Mouse (Mus musculus) T-helper 17 cell (primary cell): ENCODE results near the gene Auts2.

Experiments used
- in situ Hi-C, 2 experiments: fragments of 300-600 bp; cut with MboI, MseI; formaldehyde crosslinking; loops; 1 replicate in 1 of 2; 2 replicates in 1 of 2; pipeline ENCODE4 v1.15.1; 2025; ENCODE audit warnings: high pct_unique_total_duplicates in 2 of 2

Gene Auts2

DNA sequence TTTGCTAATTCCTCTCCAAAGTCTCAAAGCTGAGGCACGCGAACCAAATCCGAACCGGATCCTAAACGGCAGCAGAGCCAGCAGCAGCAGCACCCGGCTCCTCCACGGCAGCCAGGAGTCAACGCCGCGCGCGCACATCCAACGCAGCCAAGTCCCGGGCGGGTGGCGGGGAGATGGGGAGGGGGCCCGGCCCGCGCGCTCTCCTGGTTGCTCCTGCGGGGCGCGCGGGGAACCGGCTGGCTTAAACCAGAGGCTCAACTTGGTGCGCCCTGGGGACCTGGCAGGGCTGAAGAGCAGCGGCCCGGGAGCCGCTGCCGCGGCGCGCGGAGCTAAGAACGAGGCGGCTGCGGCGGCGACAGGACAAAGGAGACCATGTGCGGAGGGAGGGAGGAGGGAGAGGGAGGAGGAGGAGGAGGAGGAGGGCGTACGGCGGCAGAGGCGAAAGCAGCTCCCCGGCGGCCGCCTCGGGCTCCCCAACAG, 1005.3 kb downstream of the Auts2 start:
- in situ Hi-C loops: no loop called here

DNA sequence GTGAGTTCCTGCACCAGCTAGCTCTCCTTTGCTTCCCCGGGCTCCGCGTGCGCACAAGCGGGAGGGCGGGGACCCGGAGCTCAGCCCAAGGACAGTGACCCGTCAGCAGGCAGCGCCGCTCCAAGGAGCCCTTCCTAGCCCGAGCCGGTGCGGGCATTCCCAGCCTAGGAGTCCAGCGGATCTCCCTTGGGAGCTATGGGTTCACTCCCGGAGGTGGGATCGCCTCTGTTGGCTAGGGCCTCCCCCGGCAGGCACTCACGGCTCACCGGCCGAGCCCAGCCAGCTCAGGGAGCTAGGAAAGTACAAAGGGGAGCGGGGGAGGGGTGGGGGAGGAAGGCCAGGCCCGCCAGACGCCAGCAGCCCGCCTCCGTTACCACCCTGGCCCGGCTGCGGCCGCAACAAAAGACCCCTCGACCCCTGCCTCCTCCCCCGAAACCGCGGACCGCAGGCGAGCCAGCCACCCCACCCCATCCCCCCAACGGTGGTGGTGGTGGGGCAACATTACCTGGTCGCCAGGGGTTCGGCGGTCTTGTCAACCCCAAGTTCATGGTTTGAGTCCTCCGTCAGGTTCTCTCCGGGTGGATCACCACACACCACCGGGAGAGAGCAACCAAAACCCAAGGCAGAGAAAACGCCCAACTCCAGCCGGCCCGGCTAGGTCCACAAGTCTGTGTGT, 1005.9 kb downstream of the Auts2 start:
- in situ Hi-C loops: no loop called here

DNA sequence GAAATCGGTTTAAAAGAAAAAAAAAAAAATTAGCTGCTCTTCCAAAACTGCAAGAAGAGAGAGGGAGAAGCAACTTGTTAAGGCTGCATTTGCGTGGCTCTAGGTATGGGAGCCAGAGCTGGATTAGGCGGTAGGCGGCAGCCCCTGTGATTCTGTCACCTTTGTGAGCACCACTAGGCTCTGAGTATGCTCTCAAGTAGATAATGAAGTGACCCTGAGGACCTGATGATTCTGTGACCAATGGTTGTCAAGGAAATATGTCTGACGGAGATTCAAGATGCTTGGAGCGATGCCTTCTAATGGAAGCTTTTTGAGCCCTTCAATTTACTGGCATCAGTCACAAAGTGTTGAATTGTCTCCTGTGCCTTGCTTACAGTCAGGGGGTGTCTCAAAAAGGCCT, 1007.4 kb downstream of the Auts2 start:
- in situ Hi-C loops: no loop called here

GRCm38 (mm10) chr5:131533815-131534214, 1009.3 kb downstream of the Auts2 start:
- in situ Hi-C loops: no loop called here

GRCm38 (mm10) chr5:131531744-131532552, 1011.2 kb downstream of the Auts2 start:
- in situ Hi-C loops: no loop called here

DNA sequence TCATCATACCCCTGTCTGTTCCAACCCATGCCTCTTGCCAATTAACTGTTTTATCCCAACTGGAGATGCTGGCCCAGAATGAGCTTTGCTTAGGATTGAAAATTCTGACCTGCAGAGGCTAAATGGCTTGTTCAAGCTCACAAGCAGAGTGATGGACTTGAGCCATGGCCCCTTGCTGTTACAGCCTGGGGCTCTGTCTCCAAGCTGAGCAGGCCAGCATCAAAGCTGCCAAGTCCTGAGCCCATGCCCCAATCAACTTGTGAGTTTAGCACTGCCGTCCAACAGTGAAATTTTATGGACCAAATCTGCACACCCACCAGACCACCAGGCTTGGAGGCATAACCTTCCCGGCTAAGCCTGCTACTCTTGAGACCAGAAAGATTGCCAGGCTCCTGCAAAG, 1012.3 kb downstream of the Auts2 start:
- in situ Hi-C loops: no loop called here

GRCm38 (mm10) chr5:131526666-131527065, 1016.5 kb downstream of the Auts2 start:
- in situ Hi-C loops: no loop called here

DNA sequence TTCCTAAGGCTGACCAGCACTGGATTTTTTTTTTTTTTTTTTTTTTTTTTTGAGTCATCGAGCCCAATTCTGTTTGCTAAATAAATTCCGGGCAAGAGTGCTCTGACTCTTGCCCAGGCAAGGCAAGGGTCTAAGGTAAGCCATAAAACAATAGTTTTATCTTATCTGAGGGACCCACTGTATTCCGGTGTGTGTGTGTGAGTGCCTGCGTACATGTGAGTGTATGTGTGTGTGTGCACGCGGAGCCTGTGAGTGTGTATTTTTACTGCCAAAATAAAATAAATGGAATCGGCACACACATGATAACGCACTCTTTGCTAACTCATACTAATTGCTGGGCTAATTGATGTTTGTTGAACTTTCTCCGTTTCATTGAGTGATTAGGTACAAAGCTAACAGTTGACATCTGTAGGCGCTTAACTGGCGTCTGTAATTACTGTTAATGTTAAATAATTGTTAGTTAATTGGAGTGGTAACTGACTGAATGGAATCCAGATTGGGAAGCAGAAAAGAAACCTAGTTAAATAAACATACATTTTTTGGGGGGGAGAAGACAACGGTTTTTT, 1018.2 kb downstream of the Auts2 start:
- in situ Hi-C loops: no loop called here

DNA sequence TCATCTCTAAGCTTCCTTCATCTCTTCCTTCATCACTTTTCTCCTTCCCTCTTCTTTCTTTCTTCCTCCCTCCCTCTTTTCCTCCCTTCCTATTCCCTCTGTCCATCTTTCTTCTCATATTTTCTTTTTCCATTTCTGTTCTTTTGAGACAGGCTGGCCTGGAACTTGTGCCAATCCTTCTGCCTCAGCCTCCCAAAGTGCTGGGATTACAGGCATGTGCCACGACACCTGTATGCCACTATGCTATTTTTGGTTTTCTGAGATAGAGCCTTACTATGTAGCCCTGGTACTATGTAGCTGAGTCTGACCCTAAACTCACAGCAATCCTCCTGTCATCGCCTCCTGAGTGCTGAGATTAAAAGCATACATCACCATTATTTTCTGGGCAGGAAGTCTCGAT, 1023.6 kb downstream of the Auts2 start:
- in situ Hi-C loops: no loop called here

GRCm38 (mm10) chr5:131517677-131518076, 1025.5 kb downstream of the Auts2 start:
- in situ Hi-C loops: no loop called here

DNA sequence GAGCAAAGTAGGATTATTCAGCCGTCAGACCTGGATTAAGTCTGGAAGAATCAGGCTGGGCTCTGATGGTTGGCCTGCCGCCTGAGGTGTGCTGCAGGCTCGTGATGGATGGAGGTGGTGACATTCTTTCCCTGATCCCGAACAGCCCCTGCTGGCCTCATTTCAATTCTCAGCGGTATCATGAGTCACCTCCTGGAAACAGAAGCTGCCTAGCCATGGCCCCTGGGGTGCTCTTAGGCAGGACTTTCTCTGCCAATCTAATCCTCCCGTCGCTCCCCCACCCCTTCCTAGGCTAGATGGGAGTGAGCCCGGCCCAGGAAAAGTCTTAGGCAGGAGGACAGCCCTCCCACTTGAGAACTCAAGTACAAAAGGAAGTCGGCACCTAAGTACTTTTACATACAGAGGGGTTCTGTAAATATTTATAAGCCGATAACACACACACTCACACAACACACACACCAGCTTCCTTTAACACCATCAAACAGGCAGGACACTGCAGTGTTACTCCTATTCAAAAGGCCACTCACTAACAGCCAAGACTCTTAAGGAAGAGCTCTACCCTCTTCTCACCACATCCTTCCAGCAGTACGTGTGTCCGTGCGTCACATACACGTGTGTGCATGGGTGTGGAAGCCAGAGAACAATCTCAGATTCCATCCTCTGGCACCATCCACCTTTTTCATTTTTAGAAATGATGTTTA, 1027.3 kb downstream of the Auts2 start:
- in situ Hi-C loops: no loop called here

DNA sequence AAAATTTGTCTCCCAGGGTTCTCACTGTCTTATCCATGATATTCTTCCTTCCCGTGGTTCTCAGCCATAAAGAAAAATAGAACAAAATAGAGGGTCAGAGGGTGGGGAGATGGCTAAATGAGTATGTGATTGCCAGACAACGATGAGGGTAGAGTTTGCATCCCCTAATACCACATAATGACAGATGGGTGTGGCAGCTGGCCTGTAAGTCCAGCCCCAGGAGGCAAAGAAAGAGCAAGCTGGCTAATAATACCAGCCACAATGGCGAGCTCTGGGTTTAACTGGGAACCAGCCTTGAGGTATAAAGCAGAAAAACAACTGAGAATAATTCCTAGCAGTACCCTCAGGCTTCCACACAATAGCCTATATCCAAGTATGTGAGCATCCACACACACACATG, 1029.4 kb downstream of the Auts2 start:
- in situ Hi-C loops: no loop called here

DNA sequence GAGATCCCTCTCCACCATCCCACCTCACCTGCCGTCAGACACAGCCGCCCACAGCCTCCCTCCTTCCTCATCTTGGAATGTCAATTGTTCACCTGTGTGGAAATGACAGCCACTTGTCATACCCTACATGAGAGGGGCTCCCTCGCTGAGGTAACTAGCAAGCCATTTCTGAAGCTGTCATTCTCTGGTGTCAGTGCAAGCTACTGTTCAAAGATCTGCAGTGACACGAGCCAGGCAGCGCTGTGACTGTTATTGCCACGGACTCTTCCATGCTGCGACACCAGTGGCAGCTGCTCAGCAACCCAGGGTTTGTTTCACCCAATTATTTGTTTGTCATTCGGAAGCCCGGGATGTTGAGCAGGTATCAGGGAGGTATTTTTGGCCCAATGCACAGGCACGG, 1030.5 kb downstream of the Auts2 start:
- in situ Hi-C loops: no loop called here

GRCm38 (mm10) chr5:131510659-131511058, 1032.5 kb downstream of the Auts2 start:
- in situ Hi-C loops: no loop called here

GRCm38 (mm10) chr5:131509315-131509714, 1033.8 kb downstream of the Auts2 start:
- in situ Hi-C loops: no loop called here

- in situ Hi-C loops: no loop called here
Observed at GRCm38 (mm10) chr5:131498865-131499264, 1044.3 kb downstream of the Auts2 start.

DNA sequence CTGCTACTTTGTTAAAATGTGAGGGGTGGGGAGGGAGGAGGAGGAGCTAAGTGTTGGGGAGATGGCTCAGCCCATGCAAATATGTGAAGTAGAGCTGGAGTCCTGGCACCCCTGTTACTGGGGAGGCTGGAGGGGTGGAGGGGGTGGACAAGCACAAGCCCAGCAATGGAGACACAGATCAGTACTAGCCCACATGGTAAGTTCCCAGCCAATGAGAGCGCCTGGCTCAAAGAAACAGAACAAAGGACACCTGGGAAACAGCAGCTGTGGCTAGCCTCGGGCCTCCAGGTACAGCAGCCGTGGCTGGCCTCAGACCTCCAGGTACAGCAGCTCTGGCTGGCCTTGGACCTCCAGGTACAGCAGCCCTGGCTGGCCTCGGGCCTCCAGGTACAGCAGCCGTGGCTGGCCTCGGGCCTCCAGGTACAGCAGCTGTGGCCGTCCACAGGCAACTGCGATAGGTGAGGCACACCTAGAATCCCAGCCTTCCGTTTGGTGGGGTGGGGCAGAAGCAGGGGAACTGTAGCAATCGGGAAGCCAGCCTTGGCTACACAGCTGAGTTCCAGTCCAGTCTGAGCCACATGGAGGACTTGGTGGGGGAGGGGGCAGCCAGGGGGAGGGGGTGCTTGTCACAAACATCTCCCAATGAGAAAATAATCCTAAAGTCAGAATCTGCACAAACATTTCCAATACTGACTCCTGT, 1046.5 kb downstream of the Auts2 start:
- in situ Hi-C loops: no loop called here

DNA sequence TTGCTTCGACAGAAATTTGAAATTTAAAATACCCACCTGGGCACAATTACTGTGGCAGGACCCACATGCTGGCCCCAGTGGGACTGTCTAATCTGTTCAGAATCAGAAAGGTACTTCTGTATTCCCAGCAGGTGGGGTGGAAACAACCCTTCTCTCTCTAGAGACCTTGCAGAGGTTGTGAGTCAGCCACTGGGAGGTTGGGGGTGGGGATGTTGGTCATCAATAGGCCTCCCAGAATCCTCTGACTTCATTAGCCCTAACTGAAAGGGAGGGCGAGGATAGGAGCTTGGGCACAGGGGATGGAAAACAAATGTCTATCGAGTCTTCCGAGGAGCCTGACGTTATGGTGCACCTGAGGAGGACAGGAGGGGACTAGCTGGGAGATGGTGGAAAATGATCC, 1048.6 kb downstream of the Auts2 start:
- in situ Hi-C loops: no loop called here

DNA sequence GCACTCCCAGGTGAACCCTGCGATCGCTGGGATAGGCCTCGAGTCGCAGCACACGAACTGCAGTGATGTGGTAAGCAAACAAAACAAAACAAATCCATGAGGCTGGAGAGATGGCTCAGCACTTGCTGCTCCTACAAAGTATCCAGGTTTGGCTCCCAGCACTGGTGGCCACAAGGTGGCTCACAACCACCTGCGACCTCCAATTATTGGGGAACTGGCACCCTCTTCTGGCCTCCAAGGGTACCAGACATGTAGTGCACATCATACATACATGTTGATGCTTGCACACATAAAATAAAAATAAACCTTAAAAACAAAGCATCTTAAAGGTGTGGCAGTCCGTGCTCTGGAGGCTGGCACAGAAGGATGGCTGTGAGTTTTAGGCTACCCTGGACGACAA, 1050.6 kb downstream of the Auts2 start:
- in situ Hi-C loops: no loop called here

GRCm38 (mm10) chr5:131491843-131492242, 1051.3 kb downstream of the Auts2 start:
- in situ Hi-C loops: no loop called here

DNA sequence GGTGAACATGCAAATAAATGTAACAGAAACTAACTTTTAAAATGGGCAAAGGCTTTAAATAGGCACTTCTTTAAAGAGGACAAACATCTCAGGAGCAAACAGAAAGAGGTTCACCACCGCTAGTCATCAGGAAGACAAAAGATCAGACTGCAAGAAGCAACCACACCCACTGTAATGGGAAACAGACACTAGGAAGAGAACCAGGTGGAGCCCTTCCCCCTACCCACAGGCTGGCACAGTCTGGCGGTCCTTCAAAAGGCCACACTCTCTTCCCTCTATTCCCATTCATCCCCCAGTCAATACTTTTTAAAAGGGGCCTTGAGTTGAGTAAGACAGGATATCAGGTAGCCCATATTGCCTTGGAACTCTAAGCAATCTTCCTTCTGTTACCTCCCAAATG, 1052.3 kb downstream of the Auts2 start:
- in situ Hi-C loops: no loop called here

DNA sequence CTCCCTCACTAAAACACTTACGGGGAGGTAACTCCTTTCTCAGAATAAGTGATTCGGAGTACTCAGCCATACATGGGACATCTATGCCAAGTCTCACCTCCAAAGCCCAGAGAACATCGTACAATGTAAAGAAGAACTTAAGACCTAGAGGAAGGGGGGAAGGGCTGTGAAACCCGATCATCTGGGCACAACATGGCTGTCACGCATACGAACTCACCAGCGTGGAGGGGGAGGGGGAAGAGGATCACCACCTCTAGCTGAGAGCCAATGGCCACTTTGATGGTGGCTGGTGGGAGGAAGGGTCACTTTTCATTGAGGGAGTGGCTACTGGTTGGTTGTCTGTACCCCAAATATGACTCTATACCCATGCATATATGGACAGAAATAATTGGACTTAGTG, 1053.3 kb downstream of the Auts2 start:
- in situ Hi-C loops: no loop called here
